Mouse (Mus musculus) left cerebral cortex, postnatal 14 days (tissue): Measurements from ENCODE around the gene Rnf150. TPM values are rescaled to one million over a fixed set of nuclear protein-coding genes. Genes with fewer than 3 reads are reported as not detected.
A peak's percentile ranks its signal among the peaks of the same experiment; 100 is the strongest.

Source experiments
- DNase-seq, 2 experiments: peaks; one replicate each; pipeline ENCODE4 v3.0.0; 2021 to 2022; ENCODE audit warnings: low spot score in 2 of 2, mixed read lengths in 1 of 2
- intact Hi-C: fragments of 180-260 bp; cut with DNase I; formaldehyde crosslinking; loops from one replicate; pipeline ENCODE4 v1.15.1; 2025
- total RNA-seq, 2 experiments: library from RNA; stranded (reverse); gene quantifications; 2 replicates each; pipeline ENCODE4 v1.2.3; 2021

Gene Rnf150
- total RNA-seq, 2 experiments from 2014 or later, result 33.0 to 35.0 TPM

DNA sequence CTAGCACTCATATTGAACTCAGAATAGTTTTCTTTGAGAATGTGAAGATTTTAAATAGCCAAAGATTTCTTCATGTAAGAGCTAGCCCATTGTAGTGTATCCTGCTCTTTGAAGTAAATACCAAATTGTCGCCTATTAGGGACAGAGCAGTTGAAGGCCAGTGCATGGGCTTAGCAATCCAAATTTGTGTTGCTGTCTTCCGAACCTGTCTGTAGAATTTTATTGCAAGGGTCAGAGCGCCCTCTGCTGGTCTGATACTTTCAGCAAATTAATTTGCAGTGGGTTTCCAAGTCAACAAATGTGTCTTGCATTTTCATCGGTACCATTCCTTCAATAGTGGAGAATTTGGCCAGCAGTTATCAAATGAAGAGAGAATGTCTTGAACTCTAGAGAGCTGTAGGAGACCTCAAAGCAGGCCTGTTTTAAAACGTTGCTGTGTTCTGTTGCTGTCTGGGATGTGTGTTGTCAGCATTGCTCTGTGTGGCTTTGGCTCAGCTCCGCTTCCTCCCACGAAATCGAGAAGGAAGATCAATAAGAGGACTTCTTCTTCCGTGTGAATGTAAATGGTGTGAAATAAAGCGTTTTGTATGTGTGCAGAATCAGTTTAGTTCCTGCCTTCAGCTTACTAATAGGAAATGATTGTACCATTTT lies 226.3 kb downstream of the Rnf150 start:
- DNase-seq, result peak; percentile 91 to 95
- intact Hi-C loops, result loop anchor here (1.0 kb wide), 1 partner anchor 226 kb away; the partner anchor contains the start of gene Rnf150

DNA sequence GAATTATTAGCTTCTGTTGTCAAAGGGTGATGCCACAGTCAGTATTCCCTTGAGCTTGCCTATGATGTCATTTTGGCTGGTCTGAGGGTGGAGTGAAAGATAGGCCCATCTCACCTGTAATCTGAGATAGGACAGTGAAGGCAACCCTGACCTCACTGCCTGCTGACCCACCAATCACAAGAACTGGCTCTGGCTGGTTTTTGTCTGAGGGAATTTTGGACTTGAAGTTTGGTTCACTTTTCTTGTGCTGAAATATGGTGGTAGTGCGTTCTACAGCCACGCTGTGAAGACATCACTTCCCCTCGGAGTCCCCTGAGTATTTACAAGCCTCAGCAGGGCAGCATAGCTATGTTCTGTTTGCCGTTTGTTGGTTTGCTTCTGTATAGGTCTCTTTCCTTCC lies 227.3 kb downstream of the Rnf150 start:
- intact Hi-C loops, result loop anchor here (10.0 kb wide), 1 partner anchor 316 kb away; the partner anchor contains the start of gene Zfp330

DNA sequence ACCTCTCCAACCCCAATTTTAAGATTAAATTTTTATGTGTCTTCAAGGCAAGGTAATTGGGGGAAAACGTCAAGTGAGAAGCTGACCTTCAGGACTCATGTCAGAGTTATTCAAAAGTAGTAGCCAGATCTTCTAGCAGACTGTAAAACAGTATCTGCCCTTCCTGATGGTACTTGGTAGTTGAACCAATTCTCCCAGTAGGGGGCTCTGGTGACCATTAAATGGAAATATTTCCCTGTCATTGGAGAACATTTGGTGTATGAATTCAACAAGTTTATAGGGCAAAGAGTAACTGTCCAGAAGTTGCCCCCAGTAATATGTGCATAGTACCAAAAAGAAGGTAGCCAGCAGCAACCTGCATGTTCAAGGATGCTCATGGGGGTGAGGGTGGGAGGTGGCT lies 236.9 kb downstream of the Rnf150 start:
- intact Hi-C loops, result loop anchor here (2.0 kb wide), 1 partner anchor 243 kb away; no protein-coding TSS in a partner anchor
- DNase-seq, result peak in 1 of 2 experiments; percentile 59

More for the DNA sequence above, 227.3 kb downstream of the Rnf150 start:
- no peak for DNase-seq

DNA sequence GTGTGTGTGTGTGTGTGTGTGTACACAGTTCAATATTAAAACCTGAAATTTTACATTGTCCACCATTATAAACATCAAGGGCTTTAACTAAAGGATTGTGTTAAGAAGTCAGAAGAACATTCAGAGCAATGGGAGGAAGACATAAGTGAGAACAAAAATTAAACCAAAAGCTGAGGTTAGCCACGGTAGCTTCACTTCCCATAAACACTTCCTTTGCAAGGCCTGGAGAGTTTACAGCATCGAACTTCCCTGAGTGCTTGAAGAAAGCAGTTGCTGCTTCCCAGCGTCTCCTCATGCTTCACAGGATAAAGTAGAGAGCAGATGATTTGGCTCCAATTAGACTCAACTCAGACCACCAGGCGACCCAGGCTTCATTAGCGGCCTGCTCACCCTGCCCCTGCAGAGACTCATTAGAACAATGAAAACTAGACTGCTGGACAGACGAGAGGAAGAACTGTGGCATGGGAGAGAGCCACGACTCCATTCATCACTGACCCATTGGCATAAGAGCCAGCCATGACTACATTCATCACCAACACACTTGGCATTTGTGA lies 239.9 kb downstream of the Rnf150 start:
- DNase-seq, result no peak

DNA sequence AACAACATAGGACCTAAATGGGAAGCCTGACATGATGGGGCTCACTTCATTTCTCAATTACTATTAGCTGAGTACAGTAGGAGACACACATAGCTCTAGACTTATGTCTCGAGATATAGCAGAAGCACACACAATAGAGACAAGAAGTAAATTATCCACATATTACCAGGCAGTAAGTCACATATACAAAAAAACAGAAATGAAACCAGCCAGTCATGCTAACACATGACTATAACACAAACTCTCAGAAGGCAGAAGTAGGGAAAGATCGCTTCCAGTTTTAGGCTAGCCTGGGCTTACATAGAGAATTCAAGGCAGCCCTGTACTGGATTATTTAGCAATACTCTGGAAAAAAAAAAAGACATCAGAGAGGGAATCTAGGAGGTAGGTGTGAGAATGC lies 240.8 kb downstream of the Rnf150 start:
- intact Hi-C loops, result no loop called here

More for the DNA sequence above, 239.9 kb downstream of the Rnf150 start:
- intact Hi-C loops, result no loop called here

DNA sequence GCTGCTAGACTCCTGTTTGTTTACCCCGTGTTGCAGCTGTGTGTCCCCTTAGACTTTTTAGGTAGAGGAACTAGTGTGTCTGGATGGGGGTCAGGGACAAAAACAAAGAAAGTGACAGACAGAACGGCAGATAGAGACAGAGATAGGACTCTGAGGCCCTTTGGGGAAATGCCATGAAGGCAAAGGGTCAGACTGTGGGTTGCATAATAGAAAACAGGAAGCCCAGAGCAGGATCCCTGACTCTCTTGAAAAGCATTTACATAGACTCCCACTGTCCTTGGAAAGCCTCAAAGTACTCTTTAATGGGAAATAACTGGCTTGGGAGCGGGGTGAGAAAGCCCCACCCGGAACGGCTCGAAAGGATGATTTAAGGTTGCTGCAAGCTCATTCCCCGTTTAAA lies 246.6 kb downstream of the Rnf150 start:
- intact Hi-C loops, result no loop called here
- DNase-seq, result no peak

More for the DNA sequence above, 240.8 kb downstream of the Rnf150 start:
- DNase-seq, result no peak

DNA sequence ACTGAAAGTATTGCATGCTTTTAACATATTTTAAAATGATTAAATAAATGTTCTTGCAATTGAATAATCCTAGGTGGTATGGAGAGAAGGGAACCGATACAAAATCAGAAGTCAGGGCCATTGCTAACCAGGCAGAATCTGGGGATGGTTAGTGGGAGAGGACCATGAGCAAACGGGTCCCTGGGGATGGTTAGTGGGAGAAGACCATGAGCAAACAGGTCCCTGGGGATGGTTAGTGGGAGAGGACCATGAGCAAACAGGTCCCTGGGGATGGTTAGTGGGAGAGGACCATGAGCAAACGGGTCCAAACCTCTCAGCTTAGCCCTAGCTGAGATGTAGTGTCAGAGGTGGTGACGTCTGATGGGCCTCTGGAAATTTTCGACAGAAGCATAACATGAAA lies 247.0 kb downstream of the Rnf150 start:
- no peak for DNase-seq
- intact Hi-C loops, result no loop called here

DNA sequence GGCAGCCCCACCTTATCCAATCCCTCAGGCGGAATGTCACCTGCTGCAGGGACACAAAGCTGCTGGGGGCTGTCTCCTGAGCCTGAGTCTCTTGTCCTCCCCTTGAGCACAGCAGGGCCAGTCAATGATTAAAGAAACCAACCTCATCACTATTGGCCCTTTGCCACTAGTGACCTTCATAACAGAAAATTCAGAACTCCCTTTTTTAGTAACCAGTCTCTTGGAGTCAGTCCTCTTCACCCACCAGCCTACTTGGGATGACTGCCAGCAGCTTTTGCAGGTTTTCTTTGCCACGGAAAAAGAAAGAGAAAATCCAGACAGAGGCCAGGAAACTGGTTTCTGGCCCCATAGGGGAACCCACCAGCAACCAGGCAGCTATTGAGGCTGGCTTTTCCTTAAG lies 271.9 kb downstream of the Rnf150 start:
- no peak for DNase-seq

DNA sequence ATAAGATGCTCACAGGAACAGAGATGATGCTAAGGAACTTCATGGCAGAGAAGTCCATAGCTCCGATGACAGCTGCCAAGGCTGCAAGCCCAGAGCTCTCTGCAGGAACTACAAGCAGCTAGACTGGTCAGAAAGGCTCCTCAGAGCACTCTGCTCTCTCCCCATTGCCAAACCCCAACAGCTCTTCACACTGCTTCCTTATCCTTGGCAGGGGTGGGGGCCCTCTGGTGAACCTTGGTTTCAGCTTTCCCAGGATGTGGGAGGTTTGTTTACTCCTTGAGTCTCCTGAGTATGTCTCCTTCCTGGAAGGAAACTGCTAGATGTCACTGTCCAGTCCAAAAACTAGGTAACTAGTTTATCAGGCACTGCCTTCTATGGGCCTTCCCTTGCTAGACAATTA lies 276.9 kb downstream of the Rnf150 start:
- no peak for DNase-seq
- intact Hi-C loops, result no loop called here

More for the DNA sequence above, 271.9 kb downstream of the Rnf150 start:
- intact Hi-C loops, result no loop called here

DNA sequence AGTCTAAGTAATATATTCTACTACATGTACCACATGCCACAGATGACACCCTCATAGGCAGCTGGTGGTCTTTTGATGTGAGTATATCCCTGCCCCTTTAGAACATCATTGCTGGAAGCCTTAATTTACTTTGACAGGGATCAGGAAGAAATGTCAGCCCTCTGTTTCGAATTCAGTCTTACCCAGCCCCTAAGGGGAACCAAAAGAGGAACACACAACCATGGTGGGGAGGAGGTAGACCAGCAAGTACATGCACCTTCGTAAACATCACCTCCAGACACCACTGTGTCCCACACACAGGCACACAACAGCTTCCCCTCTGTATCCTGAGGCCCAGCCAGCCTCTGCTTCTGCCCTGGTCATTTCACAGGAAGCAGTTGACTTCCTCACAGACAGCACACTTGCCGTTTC lies 277.6 kb downstream of the Rnf150 start:
- intact Hi-C loops, result no loop called here
- DNase-seq, result no peak

Other genes starting within 250 kb of the Rnf150 start
- gene Zfp330, start 89.2 kb upstream of the Rnf150 start, total RNA-seq, result 10 to 100 TPM; 34.3 to 37.9 TPM